Mouse (Mus musculus): Measurements from ENCODE around the gene Lrrc58.

DNA sequence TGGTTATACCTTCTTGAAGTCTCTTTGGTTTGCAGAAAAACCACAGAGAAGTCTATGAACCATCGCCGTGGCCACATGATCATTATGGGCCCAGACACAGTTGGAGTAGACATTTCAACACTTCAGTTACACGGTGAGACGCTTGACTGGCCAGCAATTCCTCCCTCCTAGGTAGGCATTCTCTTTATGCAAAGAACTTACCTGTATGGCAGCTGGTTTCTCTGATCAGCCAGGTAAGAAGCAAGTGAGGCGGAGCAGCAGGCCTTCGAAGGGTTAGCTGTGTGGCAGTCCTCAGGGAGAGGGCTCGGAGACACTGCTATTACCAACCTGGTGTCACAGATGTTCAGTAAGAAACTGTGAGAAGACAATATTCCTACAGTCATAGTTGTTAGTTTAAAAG, 8.0 kb upstream of the Lrrc58 start:
- TF ChIP-seq CTCF (IDR thresholded peaks at IDR 0.05; ENCODE audit: extremely low read depth, insufficient read depth, insufficient read length, insufficient replicate concordance) (no peak), POLR2A (IDR thresholded peaks at IDR 0.05; ENCODE audit: low read depth, low read length) (no peak)

All from spleen, adult 2 months (tissue).